In genomic region chr8:82864521-82864818, GRCm38 (mm10) we compare ENCODE assay signal across 8 mouse cellular contexts. TPM values are rescaled to one million over a fixed set of nuclear protein-coding genes. Genes with fewer than 3 reads are reported as not detected.
DNase-seq lines count a peak whose midpoint lies in the region; ATAC-seq and TF ChIP-seq lines count a peak whose summit lies in the region.

No protein-coding gene starts in this region.

- H3K9me3 ChIP-seq in heart, postnatal 0 days (replicated peaks; ENCODE audit: control insufficient read depth, low read length): no peaks in the 10 kb centered on the region
- no peaks in the 10 kb centered on the region for H3K9me3 ChIP-seq in lung, postnatal 0 days (ENCODE audit: low read length)

- H3K9ac ChIP-seq in heart, postnatal 0 days (replicated peaks; ENCODE audit: low read depth, low read length): peak overlapping the region; percentile 90
- H3K9ac ChIP-seq in lung, postnatal 0 days (replicated peaks; ENCODE audit: low read depth): peak overlapping the region; percentile 65; the same call in 1 of the 2 replicates

- no peak for TF ChIP-seq CTCF in left cerebral cortex, adult 2 months (IDR thresholded peaks at IDR 0.05)
- TF ChIP-seq CTCF in bone marrow macrophage, adult 2 months (IDR thresholded peaks at IDR 0.05; ENCODE audit: low read depth, low read length): no peak
- TF ChIP-seq CTCF in heart, postnatal 0 days (IDR thresholded peaks at IDR 0.05; ENCODE audit: low read depth): no peak
- TF ChIP-seq CTCF in lung, postnatal 0 days (IDR thresholded peaks at IDR 0.05): no peak

- H3K27ac ChIP-seq in left cerebral cortex, adult 2 months: peak overlapping the region; percentile 95
- no peak overlapping the region for H3K27ac ChIP-seq in bone marrow macrophage, adult 2 months (ENCODE audit: insufficient read depth, low read depth, low read length)
- H3K27ac ChIP-seq in heart, postnatal 0 days (ENCODE audit: low read depth): no peak overlapping the region
- H3K27ac ChIP-seq in lung, postnatal 0 days (ENCODE audit: low read length): 0 out of 2 replicates have a peak overlapping the region, but pooled peaks have one; percentile 73

- no peak for TF ChIP-seq POLR2A in bone marrow macrophage, adult 2 months (IDR thresholded peaks at IDR 0.05; ENCODE audit: borderline replicate concordance, low read depth, low read length)

- peak; percentile 22; the same call in 1 of the 2 replicates for ATAC-seq in heart, postnatal 0 days (ENCODE audit: insufficient read depth, low read depth)
- no peak for ATAC-seq in lung, postnatal 0 days

- H3K4me1 ChIP-seq in bone marrow macrophage, adult 2 months (ENCODE audit: control insufficient read depth, insufficient read depth, low read length): peaks cover 11% of the 10 kb centered on the region
- no peaks in the 10 kb centered on the region; the same call in 1 of the 2 replicates for H3K4me1 ChIP-seq in heart, postnatal 0 days (ENCODE audit: control insufficient read depth, insufficient read depth)
- peaks cover 4% of the 10 kb centered on the region; the same call in 1 of the 2 replicates for H3K4me1 ChIP-seq in lung, postnatal 0 days (ENCODE audit: insufficient read depth, low read depth, low read length)

- H3K27me3 ChIP-seq in heart, postnatal 0 days (ENCODE audit: control insufficient read depth, insufficient read depth, low read length): no peaks in the 10 kb centered on the region
- H3K27me3 ChIP-seq in lung, postnatal 0 days (replicated peaks; ENCODE audit: insufficient read depth, low read length): no peaks in the 10 kb centered on the region

- intact Hi-C loops in left cerebral cortex, adult 2 months (cut with DNase I): loop anchor here (5.0 kb wide), 2 partner anchors 393 to 478 kb away; no protein-coding TSS in a partner anchor

- peak overlapping the region; percentile 95 for H3K4me2 ChIP-seq in heart, postnatal 0 days (ENCODE audit: low read depth, low read length)
- peak overlapping the region; percentile 91 for H3K4me2 ChIP-seq in lung, postnatal 0 days (replicated peaks; ENCODE audit: low read depth, low read length)

- peak overlapping the region; percentile 81 for H3K4me3 ChIP-seq in left cerebral cortex, adult 2 months
- H3K4me3 ChIP-seq in bone marrow macrophage, adult 2 months (ENCODE audit: insufficient read depth, low read length): peak overlapping the region; percentile 88
- peak overlapping the region; percentile 93 for H3K4me3 ChIP-seq in heart, postnatal 0 days (ENCODE audit: low read depth, low read length)
- peak overlapping the region; percentile 80 for H3K4me3 ChIP-seq in lung, postnatal 0 days (ENCODE audit: low read depth, low read length)

- no peaks in the 10 kb centered on the region for H3K36me3 ChIP-seq in heart, postnatal 0 days (replicated peaks; ENCODE audit: control insufficient read depth, insufficient read depth, low read length)
- no peaks in the 10 kb centered on the region for H3K36me3 ChIP-seq in lung, postnatal 0 days (ENCODE audit: insufficient read depth, low read length)

- TF ChIP-seq EP300 in heart, postnatal 0 days (IDR thresholded peaks at IDR 0.05; ENCODE audit: low read depth): no peak
- no peak for TF ChIP-seq EP300 in lung, postnatal 0 days (IDR thresholded peaks at IDR 0.05)

- DNase-seq in left cerebral cortex, adult 2 months (ENCODE audit: extremely low spot score in 1 of 2, low spot score in 2 of 2): peak in 1 of 2 experiments; percentile 46
- DNase-seq in left cerebral cortex, adult 8-10 months (ENCODE audit: low spot score in 2 of 2): no peak
- DNase-seq in heart, postnatal 0 days (ENCODE audit: low spot score): peak; percentile 20
- DNase-seq in lung, postnatal 0 days (ENCODE audit: low spot score): no peak
- no peak for DNase-seq in layer of hippocampus, postnatal 14 days (ENCODE audit: low spot score in 2 of 2)
- no peak for DNase-seq in kidney, postnatal 4 days
- no peak for DNase-seq in embryo, embryonic 11 days

- WGBS in heart, postnatal 0 days: 2% methylated on average over 10 of the region's 10 CpGs
- WGBS in lung, postnatal 0 days: 2% methylated on average over 10 of the region's 10 CpGs

RNA-seq across cellular contexts. Expression of gene Rnf150, which starts 1.3 kb away (rescaled TPM):
- 10 to 100 TPM; 48.5 to 48.8 TPM for total RNA-seq in left cerebral cortex, adult 2 months (2021)
- total RNA-seq in left cerebral cortex, adult 8-10 months (2022): 10 to 100 TPM; 45.4 to 53.8 (median 50.5) TPM
- polyA plus RNA-seq in bone marrow macrophage, adult 2 months (2012; ENCODE audit: insufficient read depth, insufficient read length, missing spikeins): 38.9 and 44.9 TPM in 2 replicates
- 3.5 and 3.6 TPM in 2 replicates for total RNA-seq in heart, postnatal 0 days (2014; rRNA removed; ENCODE audit: low replicate concordance)
- polyA plus RNA-seq in heart, postnatal 0 days (2015; fragmentation: Nextera tagmentation; extraction: Ambion mirVana): 0.71 and 0.75 TPM in 2 replicates
- polyA plus RNA-seq in lung, postnatal 0 days (2015; fragmentation: Nextera tagmentation; extraction: Ambion mirVana): 1.7 and 2.3 TPM in 2 replicates
- 10 to 100 TPM; 36.8 to 39.6 TPM for total RNA-seq in layer of hippocampus, postnatal 14 days (2021)

Comparison
In these comparisons a context has a peak if more than half of its experiments do, and no peak if none do; other contexts are left out.
1. H3K27ac ChIP-seq: peak in left cerebral cortex, adult 2 months (single experiment) and lung, postnatal 0 days (single experiment); none in bone marrow macrophage, adult 2 months (single experiment) and heart, postnatal 0 days (single experiment).
2. Peak in every context shown above with its lines, with median percentiles within 50 percentile points of each other: H3K4me3 ChIP-seq.